Mouse (Mus musculus) CH12.LX (cell line): Measurements from ENCODE around the gene Kif22.

Source experiments
- CHD1 ChIP-seq: IDR thresholded peaks from 2 replicates; pipeline ENCODE4 v1.6.1; 2012; ENCODE audit warnings: low read depth, low read length, improper control_type of control experiment, inconsistent platforms
- CTCF ChIP-seq, 2 experiments: IDR thresholded peaks in 1 of 2; conservative IDR thresholded peaks in 1 of 2; 2 replicates each; pipeline ENCODE4 v1.5.1; 2011 to 2012; ENCODE audit warnings: low read depth in 2 of 2, low read length in 2 of 2, improper control_type of control experiment in 1 of 2, inconsistent platforms in 1 of 2, mild to moderate bottlenecking in 1 of 2, moderate library complexity in 1 of 2
- HCFC1 ChIP-seq: IDR thresholded peaks from 2 replicates; pipeline ENCODE4 v1.6.1; 2012; ENCODE audit warnings: low read depth, mild to moderate bottlenecking, inconsistent platforms, low read length, improper control_type of control experiment
- MAFK ChIP-seq: IDR thresholded peaks from 2 replicates; pipeline ENCODE4 v1.6.1; 2011; ENCODE audit warnings: low read length, improper control_type of control experiment; ENCODE audit not compliant: insufficient replicate concordance
- MAX ChIP-seq: IDR thresholded peaks from 2 replicates; pipeline ENCODE4 v1.6.1; 2011; ENCODE audit warnings: low read length, improper control_type of control experiment
- POLR2A ChIP-seq: IDR thresholded peaks from 2 replicates; pipeline ENCODE4 v1.6.1; 2011; ENCODE audit warnings: low read depth, mild to moderate bottlenecking, improper control_type of control experiment, low read length
- USF1 ChIP-seq: IDR thresholded peaks from 2 replicates; pipeline ENCODE4 v1.6.1; 2014; ENCODE audit warnings: low read depth, mild to moderate bottlenecking, inconsistent platforms, low read length, improper control_type of control experiment
- ZMIZ1 ChIP-seq: IDR thresholded peaks from 2 replicates; pipeline ENCODE4 v1.6.1; 2012; ENCODE audit warnings: low read depth, mild to moderate bottlenecking, inconsistent platforms, low read length, improper control_type of control experiment

- no peak for TF ChIP-seq HCFC1
- TF ChIP-seq ZMIZ1 = no peak
- no peak for TF ChIP-seq POLR2A
- peak; percentile 7 to 63; a peak in 2 of 4 replicates for TF ChIP-seq CTCF (conservative IDR thresholded peaks at IDR 0.05 in 1 of 2, IDR thresholded peaks at IDR 0.05 in 1 of 2; ENCODE audit: low read depth in 2 of 2, low read length in 2 of 2)
- TF ChIP-seq USF1 = no peak
- TF ChIP-seq CHD1 = no peak
- TF ChIP-seq MAX = no peak
- no peak for TF ChIP-seq MAFK
Observed at GRCm38 (mm10) chr7:127077692-127078091, 35.4 kb upstream of the Kif22 start.
